19 mouse cellular contexts compared by ENCODE assay signal in genomic region chr6:91210852-91211251, GRCm38 (mm10). TPM values are rescaled to one million over a fixed set of nuclear protein-coding genes. Genes with fewer than 3 reads are reported as not detected.
DNase-seq lines count a peak whose midpoint lies in the region; ATAC-seq and TF ChIP-seq lines count a peak whose summit lies in the region.
"Had no signal": no experiment of that assay in that cellular context is flagged by ENCODE, and none has a peak within 500 bp of the region (broad histone marks: within the 10 kb centered on the region; RNA-seq: fewer than 3 reads in every experiment).

No protein-coding gene starts in this region.

- H3K9me3 ChIP-seq in liver, postnatal 0 days (ENCODE audit: low read length), result no peaks in the 10 kb centered on the region
- no peaks in the 10 kb centered on the region for H3K9me3 ChIP-seq in MEL (replicated peaks; ENCODE audit: insufficient read depth, low read length)
- no peaks in the 10 kb centered on the region for H3K9me3 ChIP-seq in embryonic facial prominence, embryonic 10.5 days
- H3K9me3 ChIP-seq in limb, embryonic 10.5 days (replicated peaks), result no peaks in the 10 kb centered on the region
- no peaks in the 10 kb centered on the region for H3K9me3 ChIP-seq in forebrain, embryonic 15.5 days
- H3K9me3 ChIP-seq: forebrain, embryonic 10.5 days; megakaryocyte, embryonic 14.5 days; neural tube, embryonic 13.5 days; stomach, embryonic 15.5 days had no signal

- no peak overlapping the region for H3K9ac ChIP-seq in liver, postnatal 0 days (replicated peaks)
- no peak overlapping the region for H3K9ac ChIP-seq in MEL (ENCODE audit: control insufficient read depth, low read depth, low read length, poor library complexity, severe bottlenecking)
- no peak overlapping the region for H3K9ac ChIP-seq in forebrain, embryonic 15.5 days (replicated peaks)
- H3K9ac ChIP-seq: neural tube, embryonic 13.5 days; stomach, embryonic 15.5 days had no signal

- no peaks in the 10 kb centered on the region for H3K36me3 ChIP-seq in liver, postnatal 0 days (replicated peaks; ENCODE audit: insufficient read depth, low read length)
- peaks cover 0 to 3% of the 10 kb centered on the region in 2 experiments; a peak in 1 of 4 replicates for H3K36me3 ChIP-seq in MEL (ENCODE audit: control insufficient read depth in 1 of 2, insufficient read depth in 2 of 2, low read length in 2 of 2)
- no peaks in the 10 kb centered on the region for H3K36me3 ChIP-seq in embryonic facial prominence, embryonic 10.5 days (replicated peaks)
- peaks cover 8% of the 10 kb centered on the region; the same call in 1 of the 2 replicates for H3K36me3 ChIP-seq in limb, embryonic 10.5 days
- H3K36me3 ChIP-seq in forebrain, embryonic 15.5 days, result no peaks in the 10 kb centered on the region
- H3K36me3 ChIP-seq: forebrain, embryonic 10.5 days; neural tube, embryonic 13.5 days; stomach, embryonic 15.5 days had no signal

- TF ChIP-seq EP300 in liver, postnatal 0 days (IDR thresholded peaks at IDR 0.05; ENCODE audit: low read depth), result no peak
- no peak for TF ChIP-seq EP300 in MEL (IDR thresholded peaks at IDR 0.05; ENCODE audit: low read depth in 1 of 2, low read length in 2 of 2)

- peak; percentile 11 for DNase-seq in liver
- no peak for DNase-seq in liver, postnatal 0 days
- peak; percentile 28 for DNase-seq in MEL (ENCODE audit: low read depth, low spot score)
- DNase-seq in embryonic facial prominence, embryonic 10.5 days (ENCODE audit: low spot score), result no peak
- no peak for DNase-seq in limb, embryonic 10.5 days (ENCODE audit: low spot score)
- no peak for DNase-seq in thymus, adult 18-20 months
- no peak for DNase-seq in frontal cortex, adult 2 months (ENCODE audit: extremely low spot score in 1 of 2, low spot score in 1 of 2)
- DNase-seq: cerebellum, postnatal 14 days; kidney, adult 18-20 months; kidney, postnatal 25 days; layer of hippocampus, adult 9-11 months; lung, adult 18-20 months; thymus, postnatal 14 days had no signal

- no peaks in the 10 kb centered on the region for H3K79me2 ChIP-seq in MEL (ENCODE audit: control insufficient read depth, insufficient read depth, low read length, poor library complexity)

- no peak for TF ChIP-seq RAD21 in MEL (IDR thresholded peaks at IDR 0.05; ENCODE audit: low read depth, low read length)

- H3K4me2 ChIP-seq in liver, postnatal 0 days (ENCODE audit: low read depth, low read length), result no peak overlapping the region
- H3K4me2 ChIP-seq in forebrain, embryonic 15.5 days (replicated peaks), result no peak overlapping the region
- H3K4me2 ChIP-seq: neural tube, embryonic 13.5 days; stomach, embryonic 15.5 days had no signal

- TF ChIP-seq POLR2A in MEL (IDR thresholded peaks at IDR 0.05; ENCODE audit: control insufficient read depth in 1 of 2, insufficient read depth in 1 of 2, low read depth in 1 of 2, low read length in 2 of 2, poor library complexity in 1 of 2), result no peak

- H3K4me1 ChIP-seq in liver, postnatal 0 days (ENCODE audit: insufficient read depth), result peaks cover 3% of the 10 kb centered on the region; the same call in 1 of the 2 replicates
- H3K4me1 ChIP-seq in MEL (ENCODE audit: control insufficient read depth in 1 of 2, insufficient read depth in 2 of 2, low read length in 2 of 2), result peaks cover 0 to 11% of the 10 kb centered on the region in 2 experiments; a peak in 2 of 4 replicates
- H3K4me1 ChIP-seq in embryonic facial prominence, embryonic 10.5 days, result peaks cover 56% of the 10 kb centered on the region
- peaks cover 72% of the 10 kb centered on the region for H3K4me1 ChIP-seq in limb, embryonic 10.5 days
- H3K4me1 ChIP-seq in forebrain, embryonic 15.5 days, result peaks cover 14% of the 10 kb centered on the region

- peaks cover 26% of the 10 kb centered on the region; the same call in 1 of the 2 replicates for H3K27me3 ChIP-seq in liver, postnatal 0 days (ENCODE audit: insufficient read depth, low read length)
- peaks cover 3 to 6% of the 10 kb centered on the region in 2 experiments for H3K27me3 ChIP-seq in MEL (ENCODE audit: control insufficient read depth in 1 of 2, insufficient read depth in 2 of 2, low read length in 2 of 2)
- peaks cover 29% of the 10 kb centered on the region for H3K27me3 ChIP-seq in embryonic facial prominence, embryonic 10.5 days (replicated peaks; ENCODE audit: low read depth, poor library complexity, severe bottlenecking)
- H3K27me3 ChIP-seq in limb, embryonic 10.5 days (ENCODE audit: low read depth, poor library complexity, severe bottlenecking), result peaks cover 20% of the 10 kb centered on the region
- H3K27me3 ChIP-seq in forebrain, embryonic 15.5 days, result no peaks in the 10 kb centered on the region

- no peak overlapping the region for H3K27ac ChIP-seq in liver, postnatal 0 days (ENCODE audit: low read depth)
- H3K27ac ChIP-seq in MEL (ENCODE audit: control insufficient read depth, low read depth, low read length), result no peak overlapping the region
- H3K27ac ChIP-seq in embryonic facial prominence, embryonic 10.5 days (replicated peaks), result peak overlapping the region; percentile 85
- H3K27ac ChIP-seq in limb, embryonic 10.5 days, result peak overlapping the region; percentile 88
- no peak overlapping the region for H3K27ac ChIP-seq in forebrain, embryonic 15.5 days (replicated peaks)
- H3K27ac ChIP-seq: neural tube, embryonic 13.5 days; stomach, embryonic 15.5 days had no signal

- no peak for ATAC-seq in liver, postnatal 0 days
- no peak for ATAC-seq in forebrain, embryonic 15.5 days (replicated peaks)
- ATAC-seq: hindbrain, embryonic 16.5 days had no signal

- 48% methylated on average over 3 of the region's 3 CpGs for WGBS in liver, postnatal 0 days (ENCODE audit: insufficient replicate concordance)
- 81% methylated on average over 3 of the region's 3 CpGs for WGBS in embryonic facial prominence, embryonic 10.5 days
- 51% methylated on average over 3 of the region's 3 CpGs for WGBS in limb, embryonic 10.5 days
- WGBS in forebrain, embryonic 15.5 days, result 81% methylated on average over 3 of the region's 3 CpGs

- no peak for TF ChIP-seq CTCF in liver, postnatal 0 days (IDR thresholded peaks at IDR 0.05; ENCODE audit: low read depth)
- no peak for TF ChIP-seq CTCF in MEL (IDR thresholded peaks at IDR 0.05 in 2 of 3, conservative IDR thresholded peaks at IDR 0.05 in 1 of 3; ENCODE audit: control insufficient read depth in 1 of 3, insufficient read depth in 1 of 3, low read depth in 2 of 3, low read length in 3 of 3, poor library complexity in 1 of 3, severe bottlenecking in 1 of 3)

- H3K4me3 ChIP-seq in liver, postnatal 0 days (ENCODE audit: low read depth, low read length), result no peak overlapping the region
- no peak overlapping the region for H3K4me3 ChIP-seq in MEL (ENCODE audit: control insufficient read depth in 1 of 2, insufficient read depth in 1 of 2, low read depth in 2 of 2, low read length in 2 of 2)
- H3K4me3 ChIP-seq in embryonic facial prominence, embryonic 10.5 days, result no peak overlapping the region
- H3K4me3 ChIP-seq in limb, embryonic 10.5 days, result no peak overlapping the region
- no peak overlapping the region for H3K4me3 ChIP-seq in forebrain, embryonic 15.5 days
- H3K4me3 ChIP-seq: forebrain, embryonic 10.5 days; megakaryocyte, embryonic 14.5 days; neural tube, embryonic 13.5 days; stomach, embryonic 15.5 days had no signal

TF ChIP-seq in MEL, 35 proteins besides CTCF, POLR2A, EP300 and RAD21:
- TF ChIP-seq UBTF (IDR thresholded peaks at IDR 0.05; ENCODE audit: borderline replicate concordance, insufficient read depth, low read depth, low read length) (peak; percentile 83; the same call in 1 of the 2 replicates), SMC3 (IDR thresholded peaks at IDR 0.05; ENCODE audit: low read depth, low read length) (no peak)
TF ChIP-seq in MEL: peak in this region for 1.

RNA-seq across cellular contexts. Expression of gene Fbln2, which starts 1.4 kb away (rescaled TPM):
- polyA plus RNA-seq in liver, postnatal 0 days (2015; fragmentation: Nextera tagmentation; extraction: Ambion mirVana), result 3.8 and 4.0 TPM in 2 replicates
- total RNA-seq in MEL (2012; rRNA removed), result 2.3 and 4.4 TPM in 2 replicates
- polyA plus RNA-seq in MEL (2012; ENCODE audit: insufficient read depth in 1 of 2, insufficient read length in 2 of 2, low read depth in 1 of 2, low replicate concordance in 2 of 2, missing spikeins in 1 of 2), result 1 to 10 TPM in 1 of 2 experiments, not detected in 1; 1.9 TPM
- polyA plus RNA-seq in embryonic facial prominence, embryonic 10.5 days (2016; fragmentation: Nextera tagmentation; extraction: Ambion mirVana), result 56.6 and 69.0 TPM in 2 replicates
- 61.9 and 101 TPM in 2 replicates for polyA plus RNA-seq in limb, embryonic 10.5 days (2016; fragmentation: Nextera tagmentation; extraction: Ambion mirVana)
- 25.3 and 25.6 TPM in 2 replicates for polyA plus RNA-seq in frontal cortex, adult 2 months (2012; rRNA removed)
- polyA plus RNA-seq in forebrain, embryonic 15.5 days (2015; fragmentation: Nextera tagmentation; extraction: Ambion mirVana), result 10.0 and 11.1 TPM in 2 replicates

RNA-seq across cellular contexts. Expression of gene Hdac11, which starts 54.4 kb away (rescaled TPM):
- polyA plus RNA-seq in liver, postnatal 0 days (2015; fragmentation: Nextera tagmentation; extraction: Ambion mirVana), result 3.4 and 4.6 TPM in 2 replicates
- 2.5 and 3.3 TPM in 2 replicates for total RNA-seq in MEL (2012; rRNA removed)
- polyA plus RNA-seq in MEL (2012; ENCODE audit: insufficient read depth in 1 of 2, insufficient read length in 2 of 2, low read depth in 1 of 2, low replicate concordance in 2 of 2, missing spikeins in 1 of 2), result 1 to 10 TPM in 1 of 2 experiments, not detected in 1; 6.0 TPM
- polyA plus RNA-seq in embryonic facial prominence, embryonic 10.5 days (2016; fragmentation: Nextera tagmentation; extraction: Ambion mirVana), result 8.6 and 9.8 TPM in 2 replicates
- 10.0 and 12.8 TPM in 2 replicates for polyA plus RNA-seq in limb, embryonic 10.5 days (2016; fragmentation: Nextera tagmentation; extraction: Ambion mirVana)
- 167 and 189 TPM in 2 replicates for polyA plus RNA-seq in frontal cortex, adult 2 months (2012; rRNA removed)
- polyA plus RNA-seq in forebrain, embryonic 15.5 days (2015; fragmentation: Nextera tagmentation; extraction: Ambion mirVana), result 21.1 and 24.1 TPM in 2 replicates

Comparison
In these comparisons a context has a peak if more than half of its experiments do, and no peak if none do; other contexts are left out.
1. DNase-seq: peak in liver (single experiment) and MEL (single experiment); none in liver, postnatal 0 days (single experiment), embryonic facial prominence, embryonic 10.5 days (single experiment), limb, embryonic 10.5 days (single experiment), thymus, adult 18-20 months (0 of 2) and frontal cortex, adult 2 months (0 of 2).
2. H3K27ac ChIP-seq: peak in embryonic facial prominence, embryonic 10.5 days (single experiment) and limb, embryonic 10.5 days (single experiment); none in liver, postnatal 0 days (single experiment), MEL (single experiment) and forebrain, embryonic 15.5 days (single experiment).